Mouse (Mus musculus): ENCODE measurements at regions not wholly inside any gene's neighbourhood (a gene's known extent, or its start where the extent isn't known, plus 50 kb on each side); places are given as distances from the start of the nearest gene placed in this dataset.
"Not testable (repeated sequence)": the region's sequence is repeated elsewhere in the genome, so short reads cannot be mapped to it uniquely, and the experiment has no call there.

DNA sequence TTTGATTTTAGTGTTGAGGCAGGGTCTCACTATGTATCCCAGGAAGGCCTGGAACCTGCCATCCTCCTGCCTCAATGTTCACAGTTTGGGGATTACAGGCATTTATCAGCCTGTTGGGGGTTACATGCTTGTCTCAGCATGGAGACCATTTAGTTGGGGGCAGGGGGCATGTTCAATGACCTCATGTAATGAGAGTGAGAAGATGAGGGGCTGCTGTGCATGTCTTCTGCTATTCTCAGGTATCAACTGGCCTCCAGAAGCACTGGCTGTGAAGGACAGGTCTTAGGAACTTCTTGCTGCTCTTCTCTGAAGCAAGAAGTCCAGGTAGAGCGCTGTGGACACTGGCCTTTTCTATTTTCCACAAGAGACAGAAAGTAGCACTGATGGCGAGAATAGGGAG lies 350.9 kb downstream of the Plekhb2 start:
- no peak for DNase-seq (ENCODE audit: low read depth, low spot score)

- DNase-seq (ENCODE audit: low read depth, low spot score): no peak
Measured at GRCm38 (mm10) chr1:35201083-35201879, 351.5 kb downstream of the Plekhb2 start.

GRCm38 (mm10) chr1:35201880-35202220 lies 352.1 kb downstream of the Plekhb2 start:
- DNase-seq (ENCODE audit: low read depth, low spot score): no peak

DNA sequence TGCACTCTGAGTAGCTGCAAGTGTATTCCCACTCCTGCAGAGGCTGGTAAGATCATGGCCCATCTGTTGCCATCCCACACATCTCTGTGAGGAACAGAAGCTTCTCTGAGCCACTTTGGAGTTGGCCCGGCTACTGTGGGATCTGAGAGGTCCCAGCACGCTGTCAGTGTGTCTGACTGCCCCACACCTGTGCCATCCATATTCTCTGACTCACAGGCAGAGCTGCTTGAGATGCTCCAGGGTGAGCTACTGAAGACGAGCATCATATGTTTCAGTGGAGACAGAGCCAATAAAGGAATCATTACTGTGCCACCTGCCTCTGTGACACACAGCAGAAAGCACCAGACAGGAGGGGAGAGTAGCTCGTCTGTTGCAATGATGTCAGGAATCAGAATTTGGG lies 352.8 kb downstream of the Plekhb2 start:
- DNase-seq (ENCODE audit: low read depth, low spot score): no peak

GRCm38 (mm10) chr1:35206834-35207529 lies 357.2 kb downstream of the Plekhb2 start:
- no peak for DNase-seq (ENCODE audit: low read depth, low spot score)

GRCm38 (mm10) chr1:35212111-35212891 lies 362.5 kb downstream of the Plekhb2 start:
- DNase-seq (ENCODE audit: low read depth, low spot score): no peak

DNA sequence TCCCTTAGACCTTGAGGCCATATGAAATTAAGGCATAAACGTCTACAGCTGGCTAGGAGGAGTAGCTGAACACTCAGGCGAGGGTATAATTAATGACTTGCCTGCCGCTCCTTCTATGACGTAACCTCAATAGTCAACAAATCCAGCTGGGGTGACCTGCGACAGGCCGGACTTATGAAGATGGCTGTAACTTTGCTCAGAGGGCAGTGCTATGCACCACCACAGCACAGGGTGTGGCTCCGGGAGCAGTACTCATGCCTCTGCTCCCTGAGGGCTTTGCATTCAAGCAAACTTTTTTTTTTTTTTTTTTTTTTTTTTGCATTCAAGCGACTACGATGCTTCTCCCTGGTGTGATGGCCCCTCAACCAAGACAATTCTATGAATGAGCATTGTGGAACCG lies 364.1 kb downstream of the Plekhb2 start:
- DNase-seq (ENCODE audit: low read depth, low spot score): no peak

GRCm38 (mm10) chr1:35216411-35216810 lies 366.6 kb downstream of the Plekhb2 start:
- no peak for DNase-seq (ENCODE audit: low read depth, low spot score)

DNA sequence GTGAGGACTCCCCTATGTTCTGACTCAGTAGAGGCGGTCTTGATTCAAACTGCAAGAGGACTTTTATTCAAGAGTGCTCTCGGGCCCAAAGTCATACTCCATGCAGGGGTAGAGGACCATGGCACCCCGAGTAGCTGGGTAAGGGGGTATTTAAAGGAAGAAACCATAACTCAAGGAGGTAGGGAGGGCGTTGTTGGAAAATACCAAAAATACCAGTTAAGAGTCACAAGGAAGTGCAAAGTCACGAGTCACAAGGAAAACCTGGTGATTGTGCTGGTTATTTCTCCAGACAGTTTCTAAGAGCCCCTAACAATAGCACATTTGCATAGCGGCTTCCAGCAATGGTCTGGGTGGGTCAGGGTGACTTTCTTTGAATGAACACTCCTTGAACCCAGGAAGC lies 370.4 kb downstream of the Plekhb2 start:
- DNase-seq (ENCODE audit: low read depth, low spot score): not testable (repeated sequence)

- no peak for DNase-seq (ENCODE audit: low read depth, low spot score)
Measured at GRCm38 (mm10) chr1:35220751-35221150, 371.0 kb downstream of the Plekhb2 start.

GRCm38 (mm10) chr1:35232592-35232991 lies 382.8 kb downstream of the Plekhb2 start:
- no peak for DNase-seq (ENCODE audit: low read depth, low spot score)

GRCm38 (mm10) chr1:35238139-35238538 lies 388.4 kb downstream of the Plekhb2 start:
- no peak for DNase-seq (ENCODE audit: low read depth, low spot score)

DNA sequence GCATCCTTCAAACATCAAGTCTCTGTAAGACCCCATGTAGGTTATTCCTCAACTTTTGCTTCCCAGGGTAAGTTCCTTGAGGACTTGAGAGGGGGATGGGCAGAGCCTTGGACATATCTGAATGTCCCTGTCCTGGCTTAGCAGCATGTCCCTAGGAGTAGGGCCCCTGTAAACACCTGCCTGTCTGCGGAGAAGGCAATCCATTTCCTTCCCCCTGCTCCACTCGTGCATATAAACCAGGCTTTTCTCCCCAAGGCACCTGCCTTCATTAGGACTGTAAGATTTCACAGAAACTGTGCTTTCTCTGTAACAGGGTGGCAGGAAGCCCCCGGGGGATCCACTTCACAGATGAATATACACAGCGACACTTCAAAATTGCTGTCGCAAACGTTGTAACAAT lies 393.1 kb downstream of the Plekhb2 start:
- DNase-seq (ENCODE audit: low read depth, low spot score): no peak

DNA sequence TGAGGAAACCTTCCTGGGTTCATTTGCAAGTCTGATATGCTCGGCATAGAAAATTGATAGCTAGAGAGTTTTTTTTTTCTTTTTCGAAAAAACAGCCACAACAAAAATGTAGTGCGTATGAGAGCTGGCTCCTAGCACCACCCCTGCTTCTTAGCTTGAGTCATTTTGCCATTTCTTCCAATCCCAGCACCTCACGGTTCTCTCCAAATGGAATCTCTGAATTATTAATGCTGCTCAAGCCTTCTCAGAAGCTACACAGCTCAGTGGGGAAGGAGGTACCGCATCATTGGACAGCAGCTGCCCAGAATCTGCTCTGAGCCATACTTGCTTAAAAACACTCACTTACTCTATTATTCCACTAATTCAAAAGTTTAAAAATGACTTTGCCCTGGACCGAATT lies 393.6 kb downstream of the Plekhb2 start:
- DNase-seq (ENCODE audit: low read depth, low spot score): no peak

DNA sequence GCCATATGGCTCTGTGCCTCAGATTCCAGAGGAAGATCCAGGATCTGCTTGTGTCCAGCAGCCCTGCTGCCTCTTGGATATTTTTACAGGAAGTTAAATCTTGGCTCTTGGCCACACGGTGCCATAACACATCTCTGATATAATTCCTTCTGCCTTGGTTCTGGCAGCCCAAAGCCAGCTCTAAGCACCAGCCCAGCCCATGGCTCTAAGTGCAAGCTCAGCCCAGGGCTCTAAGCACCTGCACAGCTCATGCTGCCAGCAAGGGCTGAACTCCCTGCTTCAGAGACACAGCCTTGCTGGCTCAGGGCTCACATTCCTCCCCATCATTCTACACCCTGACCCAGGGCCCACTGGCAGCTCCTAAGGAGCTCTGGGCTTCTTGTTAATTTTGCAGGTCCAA lies 415.3 kb downstream of the Plekhb2 start:
- DNase-seq (ENCODE audit: low read depth, low spot score): no peak

DNA sequence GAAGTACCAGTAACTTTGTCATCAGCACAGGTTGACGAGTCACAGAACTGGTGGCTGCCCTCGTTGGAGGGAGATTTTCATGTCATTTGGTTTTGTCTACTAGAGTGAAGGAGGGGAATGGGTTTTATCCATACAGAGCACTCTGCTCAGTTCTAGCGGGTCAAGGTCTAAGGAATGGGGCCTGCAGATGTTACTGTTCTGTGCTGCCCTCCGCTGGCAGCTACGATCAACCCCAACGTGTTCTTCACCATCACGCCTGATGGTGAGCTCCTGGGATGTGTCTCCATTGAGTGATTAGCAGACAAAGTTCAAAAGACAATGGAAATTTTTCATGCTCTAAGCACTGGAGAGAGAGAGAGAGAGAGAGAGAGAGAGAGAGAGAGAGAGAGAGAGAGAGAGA lies 416.9 kb downstream of the Plekhb2 start:
- DNase-seq (ENCODE audit: low read depth, low spot score): no peak

- no peak for DNase-seq (ENCODE audit: low read depth, low spot score)
Measured at GRCm38 (mm10) chr1:35267883-35268282, 418.1 kb downstream of the Plekhb2 start.

- no peak for DNase-seq (ENCODE audit: low read depth, low spot score)
Measured at GRCm38 (mm10) chr1:35274978-35275377, 425.2 kb downstream of the Plekhb2 start.
